Mouse (Mus musculus) G1E-ER4 (cell line): ENCODE measurements around the gene Wwox. TPM values are rescaled to one million over a fixed set of nuclear protein-coding genes. Genes with fewer than 3 reads are reported as not detected.

Experiments
- GATA1 ChIP-seq: IDR thresholded peaks from one replicate; pipeline ENCODE4 v1.8.0; 2012; ENCODE audit warnings: low read length, inconsistent platforms
- polyA plus RNA-seq: library from polyadenylated mRNA; stranded (reverse); fragments of >175 nt; gene quantifications from 2 replicates; pipeline ENCODE4 v1.2.3, GENCODE M21; 2012

Wwox gene
- polyA plus RNA-seq, 1 experiment, result 7.2 TPM

DNA sequence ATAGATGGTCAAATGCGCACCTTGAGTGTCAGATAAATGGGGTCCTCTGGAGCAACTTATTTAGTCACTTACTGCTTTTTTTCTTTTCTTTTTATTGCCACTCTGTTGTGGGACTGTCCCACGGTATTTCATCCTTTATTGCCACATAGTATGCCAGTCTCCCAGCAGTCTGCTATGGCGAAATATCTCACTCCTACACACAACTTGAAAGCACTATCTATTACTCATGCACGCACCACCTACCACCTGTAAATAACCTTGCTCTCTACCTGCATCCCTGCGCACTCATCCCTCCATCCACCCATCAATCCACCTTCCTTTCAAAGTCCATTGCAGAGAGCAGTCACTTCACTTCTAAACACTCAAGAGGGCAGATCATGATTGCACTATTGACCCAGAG, 687.2 kb downstream of the Wwox start:
- TF ChIP-seq GATA1, result no peak

DNA sequence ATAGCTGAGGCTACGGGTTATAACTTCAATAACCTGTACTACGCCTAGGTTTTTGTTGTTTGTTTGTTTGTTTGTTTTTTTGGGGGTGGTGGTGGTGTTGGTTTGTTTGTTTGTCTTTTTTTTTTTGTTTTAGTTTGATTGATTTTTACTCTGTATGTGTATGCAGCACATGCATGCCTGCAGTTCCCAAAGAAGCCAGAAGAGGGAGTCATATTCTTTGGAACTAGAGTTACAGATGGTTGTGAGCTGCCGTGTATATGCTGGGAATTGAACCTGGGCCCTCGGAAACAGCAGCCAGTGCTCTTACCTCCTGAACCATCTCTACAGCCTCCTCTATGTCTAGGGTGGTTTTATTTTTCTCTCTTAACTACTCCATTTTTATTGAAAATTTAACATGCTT, 689.9 kb downstream of the Wwox start:
- no peak for TF ChIP-seq GATA1

DNA sequence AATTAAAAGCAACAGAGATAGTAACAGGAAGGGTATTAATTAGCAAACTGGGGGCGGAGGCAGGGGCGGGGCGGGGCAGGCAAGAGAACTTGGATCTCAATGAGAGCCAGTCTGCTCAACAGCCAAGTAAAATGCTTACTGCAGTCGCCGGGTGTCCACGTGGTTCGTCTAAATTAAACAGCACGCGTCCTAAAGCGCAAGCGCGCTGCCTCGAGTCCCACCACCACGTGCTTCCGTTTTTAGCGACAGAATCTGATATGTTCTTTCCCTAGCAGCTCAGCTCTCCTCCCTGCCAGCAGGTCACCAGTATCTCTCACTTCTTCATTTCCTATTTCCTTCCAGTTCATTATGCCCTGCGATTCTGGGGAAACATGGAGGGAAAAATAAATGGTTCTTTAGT, 693.7 kb downstream of the Wwox start:
- no peak for TF ChIP-seq GATA1

DNA sequence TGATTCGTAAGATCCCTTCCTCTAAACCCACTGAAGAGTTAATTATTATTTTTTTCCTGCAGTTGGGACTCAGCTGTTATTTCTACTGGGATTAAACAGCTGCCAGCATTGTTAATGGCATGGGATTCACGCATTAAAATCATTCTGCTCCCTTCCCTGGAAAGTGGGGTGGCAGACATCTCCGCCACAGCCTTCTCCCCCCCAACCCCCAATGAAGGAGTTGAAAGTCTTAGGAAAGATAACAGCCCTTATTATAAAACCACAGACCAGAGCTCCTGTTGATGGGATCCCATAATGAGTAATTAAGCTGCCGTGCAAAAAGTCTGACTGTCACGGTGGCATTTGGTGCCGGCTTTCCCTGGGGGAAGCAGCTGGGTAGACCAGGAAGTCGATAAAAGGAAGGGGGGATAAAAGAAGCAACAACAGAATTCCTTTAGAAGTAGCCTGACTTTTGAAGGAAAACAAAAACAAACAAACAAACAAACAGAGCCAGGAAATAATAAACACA, 694.3 kb downstream of the Wwox start:
- no peak for TF ChIP-seq GATA1

DNA sequence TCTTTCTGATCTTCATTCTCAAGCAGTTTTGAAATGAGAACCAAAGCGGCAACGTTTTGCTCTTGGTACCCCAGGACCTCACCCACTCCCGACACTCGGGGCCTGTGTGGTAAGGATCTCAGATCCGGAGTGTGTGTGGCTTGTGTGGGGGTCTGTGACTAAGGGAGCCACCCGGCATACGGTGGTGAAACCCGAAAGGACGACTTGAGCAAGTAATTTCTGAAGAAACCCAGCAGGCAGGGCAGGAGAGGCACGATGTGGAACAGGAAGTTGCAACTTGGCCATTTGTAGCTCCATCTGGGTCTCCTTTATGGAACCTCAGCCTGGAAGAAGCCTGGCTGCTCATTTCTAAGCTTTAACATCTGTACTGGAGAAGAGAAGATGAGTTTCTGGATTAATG, 697.4 kb downstream of the Wwox start:
- no peak for TF ChIP-seq GATA1

DNA sequence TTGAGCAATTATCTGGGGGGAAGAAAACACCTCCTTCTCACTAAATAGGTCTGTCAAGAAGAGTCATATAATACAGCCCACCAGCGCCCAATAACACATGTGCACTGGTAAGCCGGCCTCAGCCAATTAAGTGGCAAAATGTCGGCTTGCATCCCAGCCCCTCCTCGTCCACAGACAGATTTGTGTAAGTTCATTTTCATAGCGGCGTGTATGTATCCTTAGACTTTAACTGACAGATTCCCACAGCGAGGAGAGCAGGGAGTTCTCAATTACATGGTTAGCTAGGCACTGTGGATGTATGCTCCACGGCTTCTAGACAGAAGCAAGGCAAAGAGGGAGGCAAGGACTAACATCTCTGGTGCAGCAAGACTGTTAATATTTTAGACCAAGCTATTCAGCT, 702.2 kb downstream of the Wwox start:
- no peak for TF ChIP-seq GATA1

DNA sequence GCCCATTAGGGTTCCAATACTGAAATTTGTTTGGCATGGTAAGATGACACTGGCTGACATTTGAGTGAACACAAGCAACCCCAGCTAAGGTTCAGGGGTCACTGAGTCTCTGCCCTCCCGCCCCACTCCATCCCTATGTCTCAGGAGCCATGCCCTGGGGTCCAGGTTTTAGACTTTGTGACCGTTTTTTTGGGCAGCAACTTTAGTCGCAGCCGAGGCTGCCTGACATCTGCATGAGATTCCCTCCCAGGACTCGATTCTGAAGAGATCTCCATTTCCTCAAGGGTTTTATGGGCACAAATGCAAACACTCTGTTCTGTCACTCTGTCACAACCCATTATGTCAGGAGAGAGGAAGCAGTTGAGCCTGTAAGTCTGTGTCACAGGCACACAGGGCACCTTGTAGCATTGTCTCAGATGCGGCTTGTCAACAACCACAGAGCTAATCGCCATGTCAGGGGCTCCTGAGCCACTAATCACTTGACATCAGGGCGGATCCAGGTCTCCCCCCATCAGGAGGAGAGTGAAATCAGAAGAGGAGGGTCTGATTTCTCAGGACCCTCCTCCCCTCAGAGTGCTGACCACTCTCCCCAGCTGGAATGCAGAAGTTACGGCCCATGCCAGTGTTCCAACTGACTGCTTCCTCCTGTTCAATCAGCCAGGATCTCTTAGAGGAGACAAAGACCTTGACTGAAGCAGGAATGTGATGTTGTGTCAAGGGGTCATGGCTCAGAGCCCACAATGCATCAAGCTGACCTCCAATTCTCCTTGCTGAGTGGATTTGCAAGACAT, 704.3 kb downstream of the Wwox start:
- TF ChIP-seq GATA1, result no peak

DNA sequence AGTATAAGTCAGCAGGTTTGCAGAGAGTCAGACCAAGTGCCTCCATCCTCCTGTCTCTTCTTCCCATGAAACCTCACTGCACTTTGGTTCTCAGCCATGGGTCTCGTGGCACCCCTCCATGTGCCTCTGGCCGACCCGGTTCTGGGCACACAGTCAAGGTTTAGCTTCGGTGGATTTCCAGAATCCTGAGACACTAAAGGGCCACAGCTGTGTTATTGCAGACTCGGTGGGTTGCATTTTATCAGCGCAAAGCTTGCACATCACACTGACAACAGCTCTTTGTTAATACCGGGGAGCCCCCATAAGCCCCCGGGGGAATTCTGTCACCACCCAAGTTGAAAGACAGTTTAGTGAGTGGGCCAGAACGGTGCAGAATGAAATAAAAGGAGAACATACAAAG, 707.6 kb downstream of the Wwox start:
- no peak for TF ChIP-seq GATA1

DNA sequence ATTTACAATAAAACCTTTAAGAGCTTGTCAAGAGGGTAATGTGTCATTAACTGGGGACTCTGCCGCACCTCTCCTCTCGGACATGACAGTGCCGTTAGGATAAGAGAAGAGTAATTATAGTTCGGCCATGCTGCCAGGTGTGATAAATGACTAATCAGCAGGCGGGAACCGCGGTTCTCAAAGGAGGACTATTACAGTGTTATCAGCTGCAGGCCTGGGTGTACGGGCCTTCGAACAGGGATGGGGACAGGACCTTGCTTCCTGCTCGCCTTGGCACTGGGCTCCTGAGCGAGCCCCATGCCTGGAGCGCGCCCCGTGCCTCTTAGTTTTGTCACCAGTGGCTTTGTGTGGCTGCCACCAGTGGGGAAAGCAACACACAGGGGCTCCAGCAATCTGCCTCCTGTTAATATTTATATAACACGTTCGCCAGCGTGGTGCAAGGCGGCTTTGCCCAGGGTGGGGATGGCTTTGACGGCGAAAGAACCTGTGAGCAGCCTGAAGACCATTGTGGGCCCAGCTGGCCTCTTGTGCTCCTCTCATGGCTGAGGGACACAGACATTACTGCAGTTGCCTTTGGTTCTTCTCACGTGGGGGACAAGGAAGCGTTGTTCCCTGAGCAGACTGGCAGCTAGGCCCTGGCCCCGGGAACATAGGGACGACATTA, 711.1 kb downstream of the Wwox start:
- TF ChIP-seq GATA1, result no peak

DNA sequence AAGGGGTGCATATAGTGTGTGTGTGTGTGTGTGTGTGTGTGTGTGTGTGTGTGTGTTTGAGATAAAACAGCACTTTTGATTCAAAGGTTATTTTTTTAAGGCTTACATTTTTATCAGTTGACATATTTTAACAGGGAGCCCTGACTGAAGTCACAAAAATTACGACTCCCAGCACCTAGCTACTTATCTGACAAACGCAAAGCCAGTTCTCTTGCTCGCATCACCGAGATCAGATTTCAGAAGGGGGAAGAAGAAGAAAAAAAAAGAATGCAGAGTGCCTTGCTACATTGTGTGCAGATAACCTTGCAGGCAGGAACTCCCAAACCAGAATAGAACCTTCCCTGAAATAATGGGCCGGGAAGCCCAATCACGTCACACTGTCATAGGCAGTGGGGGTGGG, 712.0 kb downstream of the Wwox start:
- TF ChIP-seq GATA1, result no peak

DNA sequence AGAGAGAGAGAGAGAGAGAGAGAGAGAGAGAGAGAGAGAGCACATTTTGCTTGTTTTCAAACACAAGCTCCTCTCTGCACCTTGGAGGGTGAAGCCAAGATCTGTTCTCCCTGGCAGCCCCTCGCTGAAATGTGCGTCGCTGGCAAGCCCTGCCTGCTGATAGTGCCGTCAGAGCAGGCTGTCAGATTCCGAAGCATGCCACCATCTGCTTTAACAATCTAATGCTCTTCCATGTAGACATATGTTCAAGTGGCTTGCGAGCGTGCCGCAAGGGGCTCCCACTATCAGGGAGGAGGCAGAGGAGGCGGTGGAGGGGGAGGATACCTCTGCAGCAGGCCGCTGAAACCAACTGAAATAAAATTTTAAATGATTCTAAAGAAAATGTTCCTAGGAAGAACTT, 714.6 kb downstream of the Wwox start:
- TF ChIP-seq GATA1, result no peak

DNA sequence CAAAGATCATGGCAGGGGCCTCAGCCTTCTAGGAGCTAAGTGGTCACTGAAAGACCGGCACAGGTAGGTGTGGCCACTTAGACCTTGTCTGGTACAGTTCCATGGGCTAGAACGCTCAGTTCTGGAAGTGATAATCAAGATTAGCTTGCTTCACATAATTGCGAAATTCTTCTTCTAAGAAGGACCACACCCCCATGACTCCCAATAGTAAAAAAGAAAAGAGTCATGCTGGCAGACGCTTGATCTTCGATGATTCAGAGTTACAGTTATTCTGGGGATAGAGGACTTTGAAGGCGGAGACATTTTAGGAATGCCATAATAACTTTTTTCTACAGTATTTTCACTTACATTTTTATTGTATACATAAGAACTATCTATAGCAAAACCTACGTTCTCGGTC, 716.7 kb downstream of the Wwox start:
- no peak for TF ChIP-seq GATA1

DNA sequence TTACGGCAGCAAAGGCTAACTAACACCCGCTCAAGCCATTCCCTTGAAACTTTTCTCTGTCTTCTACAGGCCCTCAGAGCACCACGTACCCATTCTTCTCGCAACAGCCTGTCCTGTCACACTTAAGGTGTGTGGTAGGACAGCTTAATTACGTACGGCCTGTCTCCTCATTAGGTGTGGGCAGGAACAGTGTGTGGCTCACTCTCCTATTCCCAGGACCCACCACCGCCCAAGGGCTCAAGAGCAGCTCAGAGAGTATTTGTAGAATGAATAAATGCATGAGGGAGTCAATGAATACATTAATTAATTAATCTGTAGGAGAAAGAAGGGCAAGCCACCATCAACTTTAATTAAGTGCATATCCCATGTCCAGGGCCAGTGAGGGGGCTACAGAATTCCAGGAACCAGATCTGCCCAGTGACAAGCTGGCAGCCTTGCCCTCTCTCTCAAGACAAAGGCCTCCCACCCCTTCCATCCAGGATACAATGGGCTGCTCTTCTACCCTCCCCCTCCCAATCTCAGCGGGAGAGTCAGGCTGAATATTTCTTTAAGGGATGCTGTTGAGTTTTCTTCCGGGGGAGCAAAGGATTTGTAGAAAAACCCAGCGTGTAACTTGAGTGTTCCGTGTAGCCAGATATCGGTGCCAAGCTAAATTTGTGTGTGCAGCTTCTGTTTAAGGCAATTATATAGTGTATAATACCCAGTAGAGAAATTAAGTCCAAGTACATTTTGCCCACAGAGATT, 718.7 kb downstream of the Wwox start:
- no peak for TF ChIP-seq GATA1

DNA sequence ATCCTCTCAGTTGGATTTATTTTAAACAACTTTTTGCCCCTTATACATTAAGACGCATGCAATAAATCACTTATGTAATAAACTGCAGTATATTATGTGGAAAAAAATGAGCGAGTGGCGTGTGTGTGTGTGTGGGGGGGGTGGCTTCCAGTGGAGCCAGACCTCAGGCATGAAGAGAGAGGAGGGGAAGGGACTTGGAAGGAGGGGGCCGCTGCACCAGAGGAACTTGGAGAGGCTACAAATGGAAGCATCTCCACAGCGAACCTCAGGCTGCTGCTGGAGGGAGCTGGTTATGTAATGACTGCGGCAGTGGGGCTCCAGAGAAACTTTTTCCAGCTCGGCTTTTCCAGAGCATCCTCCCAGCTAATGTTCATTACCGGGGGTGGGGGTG, 719.3 kb downstream of the Wwox start:
- TF ChIP-seq GATA1, result no peak

DNA sequence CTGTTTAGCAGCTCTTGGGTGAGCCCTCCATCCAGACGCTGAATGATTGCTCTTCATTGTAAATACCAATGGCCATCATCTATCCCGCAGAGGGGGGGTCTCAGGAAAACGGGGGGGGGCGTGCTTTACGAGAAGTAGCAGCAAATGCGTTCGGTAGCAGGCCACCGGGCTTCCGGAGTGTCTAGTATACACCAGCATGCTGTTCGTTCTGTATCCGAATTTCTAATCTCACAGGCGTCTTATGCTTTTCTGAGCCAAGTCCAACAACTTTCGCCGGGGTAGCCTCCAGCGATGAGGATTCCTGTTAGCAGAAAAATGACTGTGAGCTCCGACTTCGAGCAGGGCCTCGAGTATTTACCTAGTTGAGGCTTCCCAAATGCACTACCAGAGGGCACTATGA, 719.8 kb downstream of the Wwox start:
- no peak for TF ChIP-seq GATA1

DNA sequence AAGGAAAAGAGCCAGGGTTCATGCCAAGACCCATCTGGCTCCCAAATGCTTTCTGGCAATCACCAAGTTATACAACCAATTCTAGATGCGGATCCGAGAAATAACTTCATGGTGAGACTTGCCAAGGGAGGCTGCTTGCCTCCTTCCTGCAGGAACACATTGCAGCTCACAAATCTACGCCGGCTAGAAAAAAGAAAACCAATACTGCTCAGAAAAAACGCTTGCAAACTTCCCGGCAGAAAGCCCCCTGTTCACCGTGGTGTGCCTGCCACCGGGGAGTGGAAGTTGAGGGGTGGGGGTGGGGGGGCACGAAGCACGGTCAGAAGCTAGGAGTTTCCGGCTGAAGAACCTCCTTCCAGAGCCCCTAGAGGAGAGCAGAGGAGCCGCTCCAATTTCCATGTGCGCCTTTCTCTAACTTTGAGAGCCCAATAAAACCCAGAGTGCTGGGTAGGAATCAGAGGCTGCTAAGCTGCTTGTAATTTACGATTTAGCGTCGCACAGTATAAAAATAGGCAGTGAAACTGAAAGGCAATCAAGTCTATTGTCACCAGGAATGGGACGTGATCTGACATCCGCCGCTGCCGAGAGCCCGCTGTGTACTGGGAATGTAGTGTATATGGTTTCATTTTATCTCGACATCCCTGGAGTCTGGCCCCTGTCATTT, 720.4 kb downstream of the Wwox start:
- no peak for TF ChIP-seq GATA1
